Mouse (Mus musculus) hindbrain, embryonic 13.5 days (tissue): ENCODE measurements around the gene Pifo. TPM values are rescaled to one million over a fixed set of nuclear protein-coding genes. Genes with fewer than 3 reads are reported as not detected.
"Not testable (repeated sequence)": the region's sequence is repeated elsewhere in the genome, so short reads cannot be mapped to it uniquely, and the experiment has no call there.

ENCODE experiments used
- ATAC-seq: fragments of 200-750 bp; cut with Nextera tagmentation; 2 replicates; pipeline ENCODE4 v1.8.0; 2017; ENCODE audit warnings: moderate TSS enrichment; ENCODE audit not compliant: low FRiP score
- H3K27ac ChIP-seq: fragments of 300-500 bp; sonication (generic); 2 replicates; pipeline ENCODE4 v1.5.1; 2015; ENCODE audit warnings: inconsistent platforms, mild to moderate bottlenecking, moderate library complexity
- H3K27me3 ChIP-seq: fragments of 300-500 bp; sonication (generic); 2 replicates; pipeline ENCODE4 v1.6.1; 2015; ENCODE audit warnings: mild to moderate bottlenecking, inconsistent platforms
- H3K36me3 ChIP-seq: fragments of 300-500 bp; sonication (generic); 2 replicates; pipeline ENCODE4 v1.6.1; 2015; ENCODE audit warnings: mild to moderate bottlenecking, inconsistent platforms
- H3K4me1 ChIP-seq: fragments of 300-500 bp; sonication (generic); replicated peaks from 2 replicates; pipeline ENCODE4 v1.6.1; 2015; ENCODE audit warnings: inconsistent platforms
- H3K4me2 ChIP-seq: fragments of 300-500 bp; sonication (generic); 2 replicates; pipeline ENCODE4 v1.6.1; 2015; ENCODE audit warnings: inconsistent platforms, mild to moderate bottlenecking, moderate library complexity
- H3K4me3 ChIP-seq: fragments of 300-500 bp; sonication (generic); 2 replicates; pipeline ENCODE4 v1.5.1; 2015; ENCODE audit warnings: mild to moderate bottlenecking, inconsistent platforms
- H3K9ac ChIP-seq: fragments of 300-500 bp; sonication (generic); 2 replicates; pipeline ENCODE4 v1.6.1; 2015; ENCODE audit warnings: mild to moderate bottlenecking, inconsistent platforms
- H3K9me3 ChIP-seq: fragments of 300-500 bp; sonication (generic); 2 replicates; pipeline ENCODE4 v1.6.1; 2016; ENCODE audit warnings: inconsistent platforms
- WGBS: fragments of 180-500 bp; shearing (Covaris S2); methylation state at CpG from one replicate; pipeline ENCODE4 v1.1.7; 2015; 5-methylcytosine and 5-hydroxymethylcytosine counted together
- polyA plus RNA-seq: library from polyadenylated mRNA; unstranded; fragments of >200 nt; fragmentation: Nextera tagmentation; extraction: Ambion mirVana; gene quantifications from 2 replicates; pipeline ENCODE4 v1.2.1, GENCODE M21; 2015

Gene Pifo
- polyA plus RNA-seq, 1 experiment from 2014 or later, result 10.0 TPM

DNA sequence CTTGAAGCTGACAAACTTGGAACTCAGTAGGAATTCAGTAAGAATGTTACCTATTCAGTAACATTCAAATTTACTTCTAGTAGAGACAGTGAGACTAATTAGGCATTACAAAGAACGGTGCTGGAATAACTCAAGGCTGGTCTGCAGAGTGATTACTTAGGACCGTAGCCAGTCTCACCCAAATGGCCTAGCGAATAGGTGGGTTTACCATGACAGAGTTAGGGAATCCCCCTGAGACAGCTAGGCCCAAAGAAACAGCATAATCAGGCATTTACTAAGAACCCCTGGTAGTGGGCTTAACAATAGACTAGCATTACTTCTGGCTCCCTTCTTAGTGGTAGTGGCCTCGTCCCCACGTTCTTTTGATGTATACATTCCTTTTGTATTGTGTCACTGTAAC is 24.8 kb downstream of the Pifo start:
- 50% methylated on average over 5 of the region's 5 CpGs for WGBS
- H3K36me3 ChIP-seq, H3K4me3 ChIP-seq, ATAC-seq, H3K9ac ChIP-seq, H3K4me2 ChIP-seq, H3K27me3 ChIP-seq, H3K4me1 ChIP-seq, H3K9me3 ChIP-seq, H3K27ac ChIP-seq: not testable (repeated sequence)

DNA sequence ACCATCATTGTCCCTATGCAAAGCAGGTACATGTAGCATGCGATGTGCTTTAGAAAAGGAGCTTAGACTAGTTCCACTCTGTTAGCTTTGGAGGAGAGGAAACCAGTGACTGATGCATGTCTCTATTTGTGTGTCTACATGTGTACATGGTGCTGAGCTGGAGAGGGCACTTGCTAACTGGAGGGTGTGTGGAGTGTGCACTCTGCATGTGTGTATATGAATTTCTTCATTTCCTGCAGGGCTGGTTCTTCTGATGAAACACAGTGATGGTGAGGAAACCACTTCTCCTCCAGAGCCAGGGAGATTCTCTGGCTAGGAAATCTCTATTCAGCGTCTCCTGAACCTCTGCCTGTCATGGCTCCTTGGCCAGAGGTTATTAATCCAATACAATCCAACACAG is 40.3 kb downstream of the Pifo start:
- H3K4me3 ChIP-seq, result no peak overlapping the region
- H3K27me3 ChIP-seq, result no peaks in the 10 kb centered on the region
- WGBS, result 89% methylated on average over 2 of the region's 2 CpGs
- H3K36me3 ChIP-seq, result peaks cover 14% of the 10 kb centered on the region
- H3K4me1 ChIP-seq, result no peaks in the 10 kb centered on the region
- H3K4me2 ChIP-seq, result no peak overlapping the region
- no peak for ATAC-seq
- H3K9me3 ChIP-seq, result no peaks in the 10 kb centered on the region
- no peak overlapping the region for H3K9ac ChIP-seq
- no peak overlapping the region for H3K27ac ChIP-seq

DNA sequence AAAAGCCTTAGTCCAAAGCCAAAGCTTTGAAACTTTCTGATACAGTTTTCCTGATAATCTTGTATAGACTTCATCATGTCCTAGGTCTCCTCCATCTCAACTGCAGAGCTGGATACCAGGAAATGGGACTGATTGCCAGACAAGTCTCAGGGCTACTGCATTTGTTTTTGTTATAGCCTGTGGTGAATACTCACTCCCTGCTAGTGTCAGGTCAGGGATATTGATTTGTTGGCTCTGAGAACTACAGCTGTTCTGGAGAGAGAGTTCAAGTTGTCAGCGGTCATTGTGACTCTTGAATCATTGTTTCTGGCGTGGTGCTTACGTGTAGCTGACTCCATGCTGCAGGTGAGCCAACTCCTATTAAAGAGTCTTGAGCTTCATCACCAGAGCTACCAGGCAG is 41.0 kb downstream of the Pifo start, which contains the start of gene Ovgp1:
TSS of gene Ovgp1 (plus strand) at position 301 of the 400 bp plus-strand sequence.
- Histone ChIP-seq H3K36me3 (peaks cover 21% of the 10 kb centered on the region), H3K9me3 (no peaks in the 10 kb centered on the region), H3K4me1 (no peaks in the 10 kb centered on the region), H3K27me3 (no peaks in the 10 kb centered on the region), H3K4me2 (no peak within 1 kb of the TSS), H3K9ac (no peak within 1 kb of the TSS), H3K27ac (no peak within 1 kb of the TSS), H3K4me3 (no peak within 1 kb of the TSS)
- WGBS, result 79% methylated on average over 3 of the region's 3 CpGs
- no peak for ATAC-seq

DNA sequence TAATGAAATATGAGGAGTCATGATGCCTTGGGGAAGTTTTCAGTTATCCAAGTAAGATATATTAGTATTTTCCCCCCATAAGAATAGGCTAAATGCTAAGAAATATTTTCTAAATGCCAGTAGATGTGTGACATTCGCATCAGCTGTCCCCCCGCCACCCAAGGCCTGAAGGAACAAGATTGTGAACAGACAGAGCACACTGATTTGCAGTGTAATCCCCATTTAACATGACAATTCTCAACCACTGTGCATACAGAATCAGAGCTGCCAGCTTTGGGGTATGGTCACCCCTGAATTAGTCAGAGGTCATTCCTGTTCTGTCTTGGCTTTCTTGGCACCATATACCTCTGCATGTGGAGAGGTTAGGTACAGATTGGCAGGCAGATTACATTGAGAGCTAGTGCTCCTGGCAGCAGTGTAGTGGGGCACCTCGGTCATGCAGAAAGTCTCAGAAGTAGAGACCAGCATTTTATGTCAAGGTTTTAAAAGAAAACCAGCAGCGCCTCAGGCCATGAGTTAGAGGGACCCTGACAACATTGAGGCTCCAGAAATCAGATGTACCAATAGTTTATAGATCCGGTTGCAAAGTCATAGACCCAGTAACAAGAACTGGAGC is 42.5 kb downstream of the Pifo start:
- Histone ChIP-seq H3K4me1 (no peaks in the 10 kb centered on the region), H3K27ac (no peak overlapping the region), H3K36me3 (peaks cover 36% of the 10 kb centered on the region), H3K4me3 (no peak overlapping the region), H3K4me2 (no peak overlapping the region), H3K9me3 (no peaks in the 10 kb centered on the region), H3K27me3 (no peaks in the 10 kb centered on the region), H3K9ac (no peak overlapping the region)
- no peak for ATAC-seq
- WGBS, result 89% methylated on average over 5 of the region's 5 CpGs

DNA sequence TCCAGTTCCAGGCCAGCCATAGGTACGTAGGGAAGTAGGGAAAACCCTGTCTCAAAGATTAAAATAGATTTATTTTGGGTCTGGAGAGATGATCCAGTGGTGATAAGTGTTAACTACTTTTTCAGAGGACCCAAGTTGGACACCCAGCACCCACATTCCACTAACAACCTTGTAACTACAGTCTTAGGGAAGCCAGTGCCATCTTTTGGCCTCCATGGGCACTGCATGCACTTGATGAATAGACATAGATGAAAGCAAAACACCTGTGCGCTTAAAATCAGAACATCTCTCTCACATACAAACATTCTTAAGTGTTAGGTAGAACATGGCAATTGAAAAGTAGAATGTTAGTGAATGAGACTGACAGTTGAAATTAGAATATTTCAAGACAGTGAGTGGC is 53.7 kb downstream of the Pifo start:
- WGBS, result 94% methylated on average over 2 of the region's 2 CpGs
- peaks cover 50% of the 10 kb centered on the region for H3K36me3 ChIP-seq
- peak overlapping the region; percentile 91 for H3K4me3 ChIP-seq
- H3K9ac ChIP-seq, result no peak overlapping the region
- H3K27me3 ChIP-seq, result no peaks in the 10 kb centered on the region
- H3K4me2 ChIP-seq, result peak overlapping the region; percentile 87
- no peak for ATAC-seq
- H3K4me1 ChIP-seq, result peaks cover 40% of the 10 kb centered on the region
- no peak overlapping the region for H3K27ac ChIP-seq
- H3K9me3 ChIP-seq, result no peaks in the 10 kb centered on the region

DNA sequence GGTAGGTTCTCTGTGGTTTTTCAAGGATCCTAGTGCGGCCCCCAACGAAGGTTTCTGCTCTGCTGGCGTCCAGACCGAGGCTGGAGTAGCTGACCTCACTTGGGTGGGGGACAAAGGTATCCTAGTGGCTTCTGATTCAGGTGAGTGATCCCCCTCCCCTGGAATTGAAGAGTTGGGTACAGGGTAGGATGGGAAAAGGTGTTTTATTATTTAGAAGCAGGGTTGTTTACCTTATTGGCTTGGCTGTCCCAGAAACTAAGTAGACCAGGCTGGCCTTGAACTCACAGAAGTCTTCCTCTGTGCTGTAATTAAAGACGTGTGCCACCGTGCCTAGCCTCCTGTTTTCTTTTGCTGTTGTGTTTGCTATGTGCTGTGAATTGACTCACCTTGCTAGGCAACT is 54.4 kb downstream of the Pifo start, which contains the start of gene Atp5f1:
TSS of gene Atp5f1 (minus strand) at position 101 of the 400 bp plus-strand sequence.
- ATAC-seq, result no peak
- Histone ChIP-seq H3K9ac (peak within 1 kb of the TSS; percentile 97), H3K4me2 (peak within 1 kb of the TSS; percentile 87), H3K36me3 (peaks cover 44% of the 10 kb centered on the region), H3K27me3 (no peaks in the 10 kb centered on the region), H3K27ac (peak within 1 kb of the TSS; percentile 93), H3K4me3 (peak within 1 kb of the TSS; percentile 91), H3K9me3 (no peaks in the 10 kb centered on the region), H3K4me1 (peaks cover 40% of the 10 kb centered on the region)
- 10% methylated on average over 6 of the region's 6 CpGs for WGBS

DNA sequence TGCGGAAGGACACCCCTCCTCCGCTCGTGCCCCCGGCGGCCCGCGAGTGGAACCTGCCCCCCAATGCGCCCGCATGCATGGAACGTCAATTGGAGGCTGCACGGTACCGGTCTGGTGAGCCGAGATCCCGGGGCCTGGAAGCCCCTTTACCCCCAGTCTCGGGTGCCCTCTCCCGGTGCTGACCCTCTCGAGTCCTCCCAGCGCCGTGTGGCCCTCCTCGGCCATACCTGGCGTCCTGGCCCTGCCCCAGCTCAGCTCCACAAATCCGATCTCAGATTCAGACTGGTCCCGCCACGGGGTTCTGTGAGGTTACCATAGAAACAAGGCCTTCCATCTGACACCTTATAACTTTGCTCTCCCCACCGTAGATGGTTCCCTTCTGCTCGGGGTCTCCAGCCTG is 54.9 kb downstream of the Pifo start:
- WGBS, result under 1% methylated on average over 26 of the region's 26 CpGs
- Histone ChIP-seq H3K9me3 (no peaks in the 10 kb centered on the region), H3K4me3 (peak overlapping the region; percentile 91), H3K4me2 (peak overlapping the region; percentile 87), H3K4me1 (peaks cover 40% of the 10 kb centered on the region), H3K36me3 (peaks cover 44% of the 10 kb centered on the region), H3K27me3 (no peaks in the 10 kb centered on the region), H3K27ac (peak overlapping the region; percentile 81), H3K9ac (peak overlapping the region; percentile 96)
- ATAC-seq, result peak; percentile 83

DNA sequence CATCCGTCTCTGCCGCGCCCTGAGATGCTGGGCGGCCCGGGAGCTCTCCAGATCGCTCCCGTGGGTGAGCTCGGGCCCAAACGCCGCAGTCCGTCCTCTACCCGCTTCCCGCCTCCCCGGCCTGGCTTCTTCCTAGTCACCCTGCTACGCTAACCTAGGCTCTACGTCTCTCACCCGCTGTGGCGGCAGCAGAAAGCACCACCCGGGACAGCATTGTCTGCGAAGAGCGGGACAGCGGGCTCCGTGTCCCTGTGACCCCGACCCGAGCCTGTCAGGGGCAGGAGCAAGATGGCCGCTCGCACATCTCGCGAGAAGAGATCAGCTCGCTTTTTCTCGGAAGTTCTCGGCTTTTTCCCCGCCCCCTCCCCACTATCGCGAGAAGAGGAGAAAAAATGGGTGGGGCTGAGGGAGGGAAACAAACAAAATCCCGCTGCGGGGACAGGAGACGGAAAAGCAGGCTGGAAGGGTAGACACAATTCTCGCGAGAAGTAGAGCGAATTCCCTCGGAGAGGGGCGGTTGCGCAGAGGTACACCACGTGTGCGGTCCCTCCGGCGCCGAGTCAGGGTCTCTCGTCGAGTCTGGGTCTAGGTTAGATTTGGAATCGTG is 55.4 kb downstream of the Pifo start, which contains the start of gene Wdr77:
TSS of gene Wdr77 (plus strand) at position 396 of the 607 bp plus-strand sequence.
- Histone ChIP-seq H3K4me2 (peak within 1 kb of the TSS; percentile 87), H3K9me3 (no peaks in the 10 kb centered on the region), H3K27ac (peak within 1 kb of the TSS; percentile 93), H3K36me3 (peaks cover 42% of the 10 kb centered on the region), H3K27me3 (no peaks in the 10 kb centered on the region), H3K4me3 (peak within 1 kb of the TSS; percentile 91), H3K4me1 (peaks cover 40% of the 10 kb centered on the region), H3K9ac (peak within 1 kb of the TSS; percentile 97)
- under 1% methylated on average over 52 of the region's 52 CpGs for WGBS
- peak; percentile 99 for ATAC-seq

DNA sequence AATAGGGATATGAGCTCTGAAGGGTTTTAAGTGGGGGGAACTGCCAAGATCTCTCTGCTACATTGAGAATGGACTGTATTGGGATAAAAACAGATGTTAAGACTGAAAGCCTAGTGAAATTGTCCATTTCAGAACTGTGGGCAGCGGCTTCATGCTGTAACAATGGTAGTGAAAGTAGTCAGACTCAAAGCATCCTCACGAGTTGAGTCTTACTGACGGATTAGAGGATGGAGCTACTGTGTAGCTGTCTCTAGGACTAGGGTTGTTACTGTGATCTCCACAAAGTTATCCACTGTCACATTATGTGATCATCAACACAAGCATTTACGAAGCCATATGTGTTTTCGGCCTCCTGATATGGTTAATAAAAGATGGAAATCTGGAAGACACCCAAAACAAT is 56.2 kb downstream of the Pifo start:
- peak overlapping the region; percentile 97 for H3K9ac ChIP-seq
- H3K9me3 ChIP-seq, result no peaks in the 10 kb centered on the region
- peak overlapping the region; percentile 80 for H3K4me2 ChIP-seq
- H3K27me3 ChIP-seq, result no peaks in the 10 kb centered on the region
- H3K4me3 ChIP-seq, result peak overlapping the region; percentile 91
- WGBS, result 52% methylated on average over 5 of the region's 5 CpGs
- no peak for ATAC-seq
- peaks cover 40% of the 10 kb centered on the region for H3K4me1 ChIP-seq
- H3K27ac ChIP-seq, result no peak overlapping the region
- H3K36me3 ChIP-seq, result peaks cover 40% of the 10 kb centered on the region

DNA sequence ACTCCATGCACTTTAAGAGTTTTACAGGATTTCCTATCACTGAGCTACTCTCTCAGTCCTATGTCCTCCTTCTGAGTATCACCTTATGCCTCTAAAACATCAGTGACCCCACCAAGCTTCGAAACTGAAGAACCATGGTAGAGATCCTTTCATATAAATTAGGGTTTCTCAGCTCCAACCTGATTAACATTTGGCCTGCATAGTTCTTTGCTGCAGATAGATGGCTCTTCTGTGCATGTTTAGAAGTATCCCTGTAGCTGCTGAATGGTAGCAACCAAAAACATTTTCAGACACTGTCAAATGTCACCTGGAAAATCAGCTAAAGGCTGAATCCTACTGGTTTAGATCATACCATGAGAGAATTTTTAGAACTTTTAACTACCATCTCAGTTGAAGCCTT is 57.2 kb downstream of the Pifo start:
- Histone ChIP-seq H3K4me1 (peaks cover 40% of the 10 kb centered on the region), H3K4me3 (no peak overlapping the region; the same call in 1 of the 2 replicates), H3K36me3 (peaks cover 40% of the 10 kb centered on the region), H3K4me2 (peak overlapping the region; percentile 80), H3K9me3 (no peaks in the 10 kb centered on the region), H3K27me3 (no peaks in the 10 kb centered on the region), H3K27ac (no peak overlapping the region), H3K9ac (no peak overlapping the region)
- no peak for ATAC-seq
- WGBS, result 97% methylated on average over 1 of the region's 1 CpGs

DNA sequence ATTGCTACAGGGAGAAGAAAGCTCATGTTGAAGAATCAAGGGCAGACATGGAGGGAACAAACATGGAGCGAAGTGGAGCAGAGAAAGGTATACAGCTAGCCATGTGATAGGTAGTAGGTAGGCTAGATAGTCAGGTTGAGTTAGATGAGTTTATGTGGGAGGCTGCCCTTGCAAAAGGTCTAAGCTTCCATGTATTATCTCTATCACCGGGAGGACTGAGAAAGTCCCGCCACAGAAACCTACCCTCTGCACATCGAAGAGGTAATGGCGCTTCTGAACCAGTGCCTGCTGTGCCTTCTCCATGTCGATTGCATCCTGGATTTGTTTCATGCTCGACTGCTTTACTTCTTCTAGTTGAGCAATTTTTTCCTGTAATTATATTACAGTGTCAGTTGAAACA is 63.1 kb downstream of the Pifo start:
- Histone ChIP-seq H3K9ac (no peak overlapping the region), H3K4me2 (no peak overlapping the region), H3K4me1 (peaks cover 1% of the 10 kb centered on the region; the same call in 1 of the 2 replicates), H3K4me3 (no peak overlapping the region), H3K36me3 (peaks cover 67% of the 10 kb centered on the region), H3K9me3 (no peaks in the 10 kb centered on the region), H3K27me3 (no peaks in the 10 kb centered on the region), H3K27ac (no peak overlapping the region)
- WGBS, result 95% methylated on average over 7 of the region's 7 CpGs
- ATAC-seq, result no peak
